Mouse (Mus musculus) thymus, postnatal 14 days (tissue): ENCODE results near the gene Frmd6.
A peak's percentile ranks its signal among the peaks of the same experiment; 100 is the strongest.

ENCODE experiments used
- DNase-seq: peaks from one replicate; pipeline ENCODE4 v3.0.0; 2021

The Frmd6 gene

GRCm38 (mm10) chr12:70856776-70857175, 31.5 kb downstream of the Frmd6 start:
- no peak for DNase-seq

GRCm38 (mm10) chr12:70863281-70863680, 38.0 kb downstream of the Frmd6 start:
- DNase-seq = no peak

- DNase-seq = no peak
Measured at GRCm38 (mm10) chr12:70867780-70868179, 42.5 kb downstream of the Frmd6 start.

GRCm38 (mm10) chr12:70868190-70868987, 43.1 kb downstream of the Frmd6 start:
- DNase-seq = no peak

- DNase-seq = no peak
Measured at GRCm38 (mm10) chr12:70868988-70869291, 43.6 kb downstream of the Frmd6 start.

GRCm38 (mm10) chr12:70873544-70873943, 48.2 kb downstream of the Frmd6 start:
- peak; percentile 62 for DNase-seq

GRCm38 (mm10) chr12:70876270-70876998, 51.1 kb downstream of the Frmd6 start:
- no peak for DNase-seq

- no peak for DNase-seq
Measured at GRCm38 (mm10) chr12:70877926-70878710, 52.8 kb downstream of the Frmd6 start.

- DNase-seq = peak; percentile 37
Measured at GRCm38 (mm10) chr12:70880396-70880975, 55.2 kb downstream of the Frmd6 start.

- DNase-seq = no peak
Measured at GRCm38 (mm10) chr12:70881340-70881739, 56.0 kb downstream of the Frmd6 start.

GRCm38 (mm10) chr12:70881854-70882253, 56.5 kb downstream of the Frmd6 start:
- DNase-seq = no peak

GRCm38 (mm10) chr12:70883141-70883540, 57.8 kb downstream of the Frmd6 start:
- DNase-seq = no peak

GRCm38 (mm10) chr12:70884113-70884512, 58.8 kb downstream of the Frmd6 start:
- DNase-seq = no peak

GRCm38 (mm10) chr12:70884973-70885372, 59.7 kb downstream of the Frmd6 start:
- no peak for DNase-seq

GRCm38 (mm10) chr12:70885576-70885975, 60.3 kb downstream of the Frmd6 start:
- DNase-seq = no peak

- DNase-seq = no peak
Measured at GRCm38 (mm10) chr12:70890405-70890804, 65.1 kb downstream of the Frmd6 start.

GRCm38 (mm10) chr12:70890874-70891470, 65.7 kb downstream of the Frmd6 start:
- no peak for DNase-seq

GRCm38 (mm10) chr12:70895275-70895674, 70.0 kb downstream of the Frmd6 start:
- no peak for DNase-seq

GRCm38 (mm10) chr12:70896068-70896467, 70.8 kb downstream of the Frmd6 start:
- DNase-seq = no peak

GRCm38 (mm10) chr12:70897434-70897833, 72.1 kb downstream of the Frmd6 start:
- peak; percentile 67 for DNase-seq

- no peak for DNase-seq
Measured at GRCm38 (mm10) chr12:70898450-70898849, 73.1 kb downstream of the Frmd6 start.

- DNase-seq = no peak
Measured at GRCm38 (mm10) chr12:70904471-70904870, 79.2 kb downstream of the Frmd6 start.

- no peak for DNase-seq
Measured at GRCm38 (mm10) chr12:70906867-70907266, 81.6 kb downstream of the Frmd6 start.
